In genomic region chr4:141244931-141245425, GRCm38 (mm10) we compare ENCODE assay signal across 8 mouse cellular contexts. TPM values are rescaled to one million over a fixed set of nuclear protein-coding genes. Genes with fewer than 3 reads are reported as not detected.
DNase-seq lines count a peak whose midpoint lies in the region; ATAC-seq and TF ChIP-seq lines count a peak whose summit lies in the region.

No protein-coding gene starts in this region.

- 37% methylated on average over 9 of the region's 9 CpGs for WGBS in liver, postnatal 0 days (ENCODE audit: insufficient replicate concordance)
- WGBS in embryonic facial prominence, embryonic 11.5 days = 17% methylated on average over 9 of the region's 9 CpGs
- WGBS in lung, embryonic 15.5 days = 7% methylated on average over 9 of the region's 9 CpGs

- H3K36me3 ChIP-seq in liver, postnatal 0 days (replicated peaks; ENCODE audit: insufficient read depth, low read length) = no peaks in the 10 kb centered on the region
- H3K36me3 ChIP-seq in embryonic facial prominence, embryonic 11.5 days (replicated peaks; ENCODE audit: control insufficient read depth, insufficient read depth, low read depth, low read length) = no peaks in the 10 kb centered on the region
- H3K36me3 ChIP-seq in lung, embryonic 15.5 days = 0 out of 2 replicates have a peak, but pooled peaks cover 2% of the 10 kb centered on the region

- no peak for ATAC-seq in liver, postnatal 0 days
- no peak for ATAC-seq in embryonic facial prominence, embryonic 11.5 days (replicated peaks; ENCODE audit: insufficient number of reproducible peaks, low FRiP score, low TSS enrichment, low read depth)
- no peak for ATAC-seq in lung, embryonic 15.5 days (ENCODE audit: borderline replicate concordance, extremely low read depth, low FRiP score, low TSS enrichment)

- no peak overlapping the region for H3K27ac ChIP-seq in liver, postnatal 0 days (ENCODE audit: low read depth)
- H3K27ac ChIP-seq in embryonic facial prominence, embryonic 11.5 days (replicated peaks; ENCODE audit: low read depth, low read length) = 0 out of 2 replicates have a peak overlapping the region, but pooled peaks have one; percentile 35
- peak overlapping the region; percentile 91 for H3K27ac ChIP-seq in lung, embryonic 15.5 days

- intact Hi-C loops in heart, postnatal 14 days (cut with DNase I) = no loop called here

- no peak overlapping the region for H3K9ac ChIP-seq in liver, postnatal 0 days (replicated peaks)
- H3K9ac ChIP-seq in embryonic facial prominence, embryonic 11.5 days (replicated peaks; ENCODE audit: low read length) = peak overlapping the region; percentile 41
- H3K9ac ChIP-seq in lung, embryonic 15.5 days = peak overlapping the region; percentile 39

- no peaks in the 10 kb centered on the region for H3K9me3 ChIP-seq in liver, postnatal 0 days (ENCODE audit: low read length)
- H3K9me3 ChIP-seq in embryonic facial prominence, embryonic 11.5 days (replicated peaks; ENCODE audit: control insufficient read depth, low read length) = no peaks in the 10 kb centered on the region
- H3K9me3 ChIP-seq in lung, embryonic 15.5 days = no peaks in the 10 kb centered on the region

- no peak overlapping the region for H3K4me3 ChIP-seq in liver, postnatal 0 days (ENCODE audit: low read depth, low read length)
- peak overlapping the region; percentile 12; the same call in 1 of the 2 replicates for H3K4me3 ChIP-seq in embryonic facial prominence, embryonic 11.5 days (ENCODE audit: low read depth, low read length)
- peak overlapping the region; percentile 35 for H3K4me3 ChIP-seq in lung, embryonic 15.5 days

- no peak for TF ChIP-seq EP300 in liver, postnatal 0 days (IDR thresholded peaks at IDR 0.05; ENCODE audit: low read depth)

- no peak overlapping the region for H3K4me2 ChIP-seq in liver, postnatal 0 days (ENCODE audit: low read depth, low read length)
- H3K4me2 ChIP-seq in embryonic facial prominence, embryonic 11.5 days (ENCODE audit: low read depth, low read length) = peak overlapping the region; percentile 24
- H3K4me2 ChIP-seq in lung, embryonic 15.5 days = peak overlapping the region; percentile 72

- peaks cover 76% of the 10 kb centered on the region for H3K27me3 ChIP-seq in liver, postnatal 0 days (ENCODE audit: insufficient read depth, low read length)
- peaks cover 81% of the 10 kb centered on the region for H3K27me3 ChIP-seq in embryonic facial prominence, embryonic 11.5 days (ENCODE audit: control insufficient read depth, insufficient read depth, low read length)
- peaks cover 62% of the 10 kb centered on the region for H3K27me3 ChIP-seq in lung, embryonic 15.5 days

- no peak for TF ChIP-seq CTCF in liver, postnatal 0 days (IDR thresholded peaks at IDR 0.05; ENCODE audit: low read depth)

- peaks cover 16% of the 10 kb centered on the region for H3K4me1 ChIP-seq in liver, postnatal 0 days (ENCODE audit: insufficient read depth)
- H3K4me1 ChIP-seq in embryonic facial prominence, embryonic 11.5 days (ENCODE audit: control insufficient read depth, insufficient read depth, low read length) = peaks cover 13% of the 10 kb centered on the region
- peaks cover 86% of the 10 kb centered on the region for H3K4me1 ChIP-seq in lung, embryonic 15.5 days

- DNase-seq in liver, postnatal 0 days = peak; percentile 49
- no peak for DNase-seq in liver
- no peak for DNase-seq in embryonic facial prominence, embryonic 11.5 days (ENCODE audit: low spot score)
- DNase-seq in heart, postnatal 14 days = peak; percentile 62 to 71
- DNase-seq in kidney, postnatal 4 days = peak; percentile 75 to 79
- DNase-seq in right cerebral cortex, postnatal 10 days (ENCODE audit: low spot score in 2 of 2) = peak; percentile 85 to 89
- DNase-seq in spleen, postnatal 4 days (ENCODE audit: low spot score in 2 of 2) = no peak

RNA-seq across cellular contexts. Expression of gene Arhgef19, which starts 5.7 kb away (rescaled TPM):
- polyA plus RNA-seq in liver, postnatal 0 days (2015; fragmentation: Nextera tagmentation; extraction: Ambion mirVana) = 3.0 and 4.2 TPM in 2 replicates
- 5.8 and 6.1 TPM in 2 replicates for polyA plus RNA-seq in embryonic facial prominence, embryonic 11.5 days (2014; fragmentation: Nextera tagmentation; extraction: Ambion mirVana)
- total RNA-seq in heart, postnatal 14 days (2021) = 10 to 100 TPM; 20.7 TPM
- polyA plus RNA-seq in lung, embryonic 15.5 days (2015; fragmentation: Nextera tagmentation; extraction: Ambion mirVana) = 19.2 and 20.5 TPM in 2 replicates

RNA-seq across cellular contexts. Expression of gene Rsg1, which starts 31.2 kb away (rescaled TPM):
- polyA plus RNA-seq in liver, postnatal 0 days (2015; fragmentation: Nextera tagmentation; extraction: Ambion mirVana) = 0.43 and 0.79 TPM in 2 replicates
- 6.2 and 6.8 TPM in 2 replicates for polyA plus RNA-seq in embryonic facial prominence, embryonic 11.5 days (2014; fragmentation: Nextera tagmentation; extraction: Ambion mirVana)
- total RNA-seq in heart, postnatal 14 days (2021) = under 1 TPM; 0.68 to 0.86 TPM
- 5.9 and 6.0 TPM in 2 replicates for polyA plus RNA-seq in lung, embryonic 15.5 days (2015; fragmentation: Nextera tagmentation; extraction: Ambion mirVana)

RNA-seq across cellular contexts. Expression of gene Epha2, which starts 56.1 kb away (rescaled TPM):
- 1.5 and 2.4 TPM in 2 replicates for polyA plus RNA-seq in liver, postnatal 0 days (2015; fragmentation: Nextera tagmentation; extraction: Ambion mirVana)
- 1.0 and 1.4 TPM in 2 replicates for polyA plus RNA-seq in embryonic facial prominence, embryonic 11.5 days (2014; fragmentation: Nextera tagmentation; extraction: Ambion mirVana)
- 1 to 10 TPM; 8.0 to 8.9 TPM for total RNA-seq in heart, postnatal 14 days (2021)
- 10.8 and 11.0 TPM in 2 replicates for polyA plus RNA-seq in lung, embryonic 15.5 days (2015; fragmentation: Nextera tagmentation; extraction: Ambion mirVana)

Comparison
In these comparisons a context has a peak if more than half of its experiments do, and no peak if none do; other contexts are left out.
1. DNase-seq: peak in liver, postnatal 0 days (single experiment), heart, postnatal 14 days (2 of 2), kidney, postnatal 4 days (2 of 2) and right cerebral cortex, postnatal 10 days (2 of 2); none in liver (single experiment), embryonic facial prominence, embryonic 11.5 days (single experiment) and spleen, postnatal 4 days (0 of 2).